Mouse (Mus musculus) left cerebral cortex, postnatal 10 days (tissue): Measurements from ENCODE around the gene Zrsr1. TPM values are rescaled to one million over a fixed set of nuclear protein-coding genes. Genes with fewer than 3 reads are reported as not detected.

Source experiments
- DNase-seq, 2 experiments: peaks; one replicate each; pipeline ENCODE4 v3.0.0; 2021 to 2022; ENCODE audit warnings: low spot score in 2 of 2, mixed read lengths in 1 of 2; ENCODE audit errors: extremely low spot score in 1 of 2
- intact Hi-C: fragments of 180-260 bp; cut with DNase I; formaldehyde crosslinking; loops from one replicate; pipeline ENCODE4 v1.15.1; 2025
- total RNA-seq, 2 experiments: library from RNA; stranded (reverse); gene quantifications; 2 replicates each; pipeline ENCODE4 v1.2.3; 2021

Zrsr1 gene
- total RNA-seq, 2 experiments from 2014 or later = 46.9 to 50.4 TPM

DNA sequence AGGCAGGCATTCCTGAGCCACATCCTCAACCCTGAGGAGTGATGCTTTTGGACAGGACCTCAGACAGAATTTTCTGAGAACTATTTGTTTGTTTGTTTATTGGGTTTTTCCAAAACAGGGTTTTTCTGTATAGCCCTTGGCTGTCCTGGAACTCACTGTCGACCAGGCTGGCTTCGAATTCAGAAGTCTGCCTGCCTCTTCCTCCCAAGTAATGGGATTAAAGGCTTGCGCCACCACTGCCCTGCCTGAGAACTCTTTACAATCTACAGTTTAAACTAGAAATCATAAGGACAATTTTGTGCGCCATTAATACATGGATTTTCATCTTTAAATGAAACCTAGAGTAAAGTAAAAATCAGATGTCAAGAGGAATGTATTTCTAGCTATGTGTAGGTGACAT is 23.7 kb downstream of the Zrsr1 start:
- no peak for DNase-seq
- intact Hi-C loops = loop anchor here (10.0 kb wide), 1 partner anchor 579 kb away; no protein-coding TSS in a partner anchor

DNA sequence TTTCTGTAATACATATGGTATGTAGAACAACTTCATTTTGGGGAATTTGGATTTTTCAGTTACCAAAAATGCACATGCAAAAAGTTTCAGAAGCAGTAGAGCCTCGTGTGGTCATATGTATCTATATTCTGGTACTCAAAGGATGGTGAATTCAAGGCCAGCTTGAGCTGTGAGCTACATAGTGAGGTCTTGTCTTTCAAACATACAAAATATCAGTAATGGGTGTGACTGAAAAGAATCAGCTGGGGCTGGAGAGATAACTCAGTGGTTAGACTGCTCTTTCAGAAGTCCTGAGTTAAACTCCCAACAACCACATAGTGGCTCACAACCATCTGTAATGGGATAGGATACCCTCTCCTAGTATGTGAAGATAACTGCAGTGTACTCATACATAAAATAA is 26.5 kb downstream of the Zrsr1 start:
- intact Hi-C loops = loop anchor here (10.0 kb wide), 1 partner anchor 576 kb away; no protein-coding TSS in a partner anchor
- no peak for DNase-seq

- DNase-seq = no peak
- intact Hi-C loops = loop anchor here (5.0 kb wide), 2 partner anchors 252 to 267 kb away; partner anchors contain the start of gene Xpo1
These were observed 33.5 kb downstream of the Zrsr1 start for GRCm38 (mm10) chr11:23005276-23005675.

DNA sequence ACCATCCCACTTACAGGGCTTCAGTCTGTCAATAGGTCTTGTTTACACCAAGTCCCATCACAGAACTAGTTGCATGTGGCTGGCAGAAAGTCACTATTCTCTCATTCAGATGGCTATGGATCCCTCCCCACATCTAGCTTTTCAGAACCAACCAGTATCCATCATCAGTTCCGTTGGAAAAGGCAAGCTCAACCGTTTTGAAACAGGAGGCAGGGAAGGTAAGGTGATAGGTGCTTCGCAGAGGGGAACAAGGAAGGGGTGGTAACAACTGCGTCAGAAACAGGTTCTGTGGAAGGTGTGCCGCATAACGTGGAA is 35.3 kb downstream of the Zrsr1 start:
- intact Hi-C loops = loop anchor here (5.0 kb wide), 2 partner anchors 250 to 265 kb away; partner anchors contain the start of gene Xpo1
- DNase-seq = no peak

GRCm38 (mm10) chr11:23007481-23008180 is 35.8 kb downstream of the Zrsr1 start, which contains the start of gene Fam161a:
TSS of gene Fam161a (plus strand) at chr11:23007531.
- intact Hi-C loops = loop anchor here (5.0 kb wide), 2 partner anchors 250 to 265 kb away; partner anchors contain the start of gene Xpo1
- DNase-seq = peak; percentile 75 to 93

GRCm38 (mm10) chr11:23008181-23008823 is 36.5 kb downstream of the Zrsr1 start:
- peak; percentile 59 to 90 for DNase-seq
- intact Hi-C loops = loop anchor here (5.0 kb wide), 2 partner anchors 249 to 264 kb away; partner anchors contain the start of gene Xpo1

GRCm38 (mm10) chr11:23008824-23009200 is 37.0 kb downstream of the Zrsr1 start:
- DNase-seq = no peak
- intact Hi-C loops = loop anchor here (5.0 kb wide), 2 partner anchors 248 to 263 kb away; partner anchors contain the start of gene Xpo1

- intact Hi-C loops = loop anchor here (10.0 kb wide), 1 partner anchor 112 kb away; no protein-coding TSS in a partner anchor
- DNase-seq = no peak
These were observed 41.3 kb downstream of the Zrsr1 start for GRCm38 (mm10) chr11:23013096-23013495.

DNA sequence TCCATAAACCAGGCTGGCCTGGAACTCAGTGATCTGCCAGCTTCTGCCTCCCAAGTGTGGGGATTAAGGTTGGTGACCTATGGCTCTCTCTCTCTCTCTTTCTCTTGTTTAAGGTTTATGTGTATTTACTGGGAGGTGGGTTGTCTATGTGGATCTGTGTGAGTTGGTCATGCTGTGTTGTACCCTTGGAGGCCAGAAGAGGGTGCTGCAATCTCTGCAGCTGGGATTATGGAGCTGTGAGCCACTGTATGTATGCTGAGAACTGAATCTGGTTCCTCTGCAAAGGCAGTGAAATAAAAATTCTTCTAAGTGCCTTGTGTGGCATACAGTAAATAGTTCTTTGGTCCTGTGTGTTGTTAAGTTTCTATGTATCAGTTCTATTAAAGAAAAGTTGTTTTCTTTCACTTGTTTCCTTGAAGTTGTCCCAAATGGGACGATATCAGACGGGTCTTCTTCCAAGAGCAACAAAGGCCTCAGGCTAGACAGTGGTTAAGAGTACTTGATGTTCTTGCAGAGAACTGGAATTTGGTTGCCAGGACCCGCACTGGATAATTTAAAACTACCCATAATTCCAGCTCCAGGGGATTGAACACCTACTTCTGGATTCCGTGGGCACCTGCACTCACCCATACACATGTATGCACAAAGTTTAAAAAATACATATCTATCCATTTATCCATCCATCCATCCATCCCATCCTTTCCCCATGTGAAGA is 41.9 kb downstream of the Zrsr1 start:
- no peak for DNase-seq
- intact Hi-C loops = loop anchor here (10.0 kb wide), 1 partner anchor 111 kb away; no protein-coding TSS in a partner anchor

GRCm38 (mm10) chr11:23014996-23015395 is 43.2 kb downstream of the Zrsr1 start:
- intact Hi-C loops = loop anchor here (10.0 kb wide), 1 partner anchor 110 kb away; no protein-coding TSS in a partner anchor
- DNase-seq = no peak

- intact Hi-C loops = loop anchor here (10.0 kb wide), 1 partner anchor 107 kb away; no protein-coding TSS in a partner anchor
- DNase-seq = no peak
These were observed 46.1 kb downstream of the Zrsr1 start for GRCm38 (mm10) chr11:23017943-23018342.

DNA sequence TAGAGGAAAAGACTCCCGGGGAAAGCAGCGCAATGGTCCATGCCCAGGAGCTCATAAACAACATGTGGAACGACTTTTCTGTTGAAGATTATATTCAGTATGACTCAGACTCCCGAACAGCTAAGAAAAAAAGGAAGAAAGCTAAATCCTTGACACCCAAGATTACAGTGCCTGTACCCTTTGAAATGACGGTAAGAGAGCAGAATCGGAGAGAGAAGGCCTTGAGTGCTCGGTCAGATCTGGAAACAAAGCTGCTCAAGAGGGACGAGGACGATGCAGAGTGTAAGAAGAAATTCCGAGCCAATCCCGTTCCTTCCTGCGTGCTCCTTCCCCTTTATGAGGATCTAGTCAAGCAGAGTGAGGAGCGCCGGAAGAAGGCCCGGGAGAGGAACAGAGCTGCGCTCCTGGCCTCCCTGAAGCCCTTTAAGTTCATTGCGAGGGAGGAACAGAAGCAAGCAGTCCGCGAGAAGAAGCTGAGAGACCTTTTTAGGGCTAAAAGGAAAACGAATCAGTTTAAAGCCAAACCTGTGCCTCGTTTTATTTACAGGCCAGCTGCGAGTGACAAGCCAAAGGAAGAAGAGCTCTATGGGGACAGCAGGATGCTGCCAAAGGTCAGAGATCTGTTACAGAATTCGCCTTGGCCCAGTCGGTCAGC is 48.4 kb downstream of the Zrsr1 start:
- DNase-seq = no peak
- intact Hi-C loops = no loop called here

DNA sequence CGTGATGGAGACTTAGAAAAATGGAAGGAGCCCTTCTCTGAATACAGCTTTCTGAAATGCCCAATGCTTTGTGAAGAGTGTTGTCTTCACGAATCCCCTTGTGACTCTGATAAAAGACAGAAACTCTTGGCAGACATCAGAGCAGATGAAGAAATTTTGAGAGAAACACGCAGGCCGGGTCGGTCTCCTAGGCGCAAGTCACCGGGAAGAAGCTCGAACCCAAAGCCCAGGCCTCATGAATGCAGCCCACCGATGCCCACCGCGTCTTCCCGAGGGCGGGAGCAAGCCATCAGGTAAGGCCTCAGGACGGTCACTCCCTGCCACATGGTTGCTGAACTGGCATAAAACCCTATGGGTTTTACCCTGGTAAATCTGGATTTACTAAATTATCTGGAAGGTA is 49.0 kb downstream of the Zrsr1 start:
- no peak for DNase-seq
- intact Hi-C loops = no loop called here

- intact Hi-C loops = no loop called here
- DNase-seq = no peak
These were observed 51.4 kb downstream of the Zrsr1 start for GRCm38 (mm10) chr11:23023155-23023554.

DNA sequence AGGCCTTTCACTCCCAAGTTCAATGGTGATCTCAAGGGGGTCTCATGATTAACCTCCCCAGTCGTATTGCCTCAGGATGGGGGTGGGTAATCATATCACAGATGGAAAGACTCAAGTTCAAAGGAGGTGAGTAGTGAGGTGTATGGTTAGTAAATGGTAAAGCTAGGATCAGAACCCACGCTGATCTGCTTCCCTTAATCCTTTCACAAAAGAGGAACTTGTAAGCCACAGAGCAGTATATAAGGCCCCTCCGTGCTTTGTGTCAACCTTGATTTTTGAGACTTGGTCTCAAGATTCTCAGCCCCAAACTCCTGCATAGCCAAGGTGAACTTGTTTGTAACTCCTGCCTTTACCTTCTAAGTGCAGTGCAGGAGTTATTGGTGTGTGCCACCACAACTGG is 52.4 kb downstream of the Zrsr1 start:
- DNase-seq = no peak
- intact Hi-C loops = no loop called here
